Mouse (Mus musculus) mature B cell (primary cell): ENCODE results near the gene Gm10338.
"Not testable (repeated sequence)": the region's sequence is repeated elsewhere in the genome, so short reads cannot be mapped to it uniquely, and the experiment has no call there.

ENCODE experiments used
- in situ Hi-C: fragments of 300-500 bp; cut with MboI; formaldehyde crosslinking; loops from 2 replicates; pipeline ENCODE4 v1.14.3; 2019

Gene Gm10338

GRCm38 (mm10) chr14:7595492-7595891, at the start of gene Gm10338:
Gm10338 (minus strand) TSS chr14:7595592.
- in situ Hi-C loops, result not testable (repeated sequence)

GRCm38 (mm10) chr14:7643872-7644271, 48.5 kb upstream of the Gm10338 start, which contains the start of gene Gm10128:
Gm10128 (minus strand) TSS chr14:7643972.
- in situ Hi-C loops, result not testable (repeated sequence)

GRCm38 (mm10) chr14:7568382-7568781, 27.0 kb downstream of the Gm10338 start, which contains the start of gene Gm3558:
Gm3558 (minus strand) TSS chr14:7568566.
- in situ Hi-C loops, result not testable (repeated sequence)

- in situ Hi-C loops, result not testable (repeated sequence)
These were observed 27.5 kb downstream of the Gm10338 start for GRCm38 (mm10) chr14:7567890-7568289.

- in situ Hi-C loops, result not testable (repeated sequence)
These were observed 28.1 kb downstream of the Gm10338 start for GRCm38 (mm10) chr14:7567266-7567665.
